Mouse (Mus musculus) midbrain, embryonic 10.5 days (tissue): ENCODE measurements around the gene Nif3l1. TPM values are rescaled to one million over a fixed set of nuclear protein-coding genes. Genes with fewer than 3 reads are reported as not detected.

ENCODE experiments used
- polyA plus RNA-seq: library from polyadenylated mRNA; unstranded; fragments of >200 nt; fragmentation: Nextera tagmentation; extraction: Ambion mirVana; gene quantifications from 2 replicates; pipeline ENCODE4 v1.2.1, GENCODE M21; 2016

Gene Nif3l1
- polyA plus RNA-seq, 1 experiment from 2014 or later = 70.8 TPM

Other genes with a start within 250 kb of the Nif3l1 start
- gene Aox4, start 234.8 kb upstream of the Nif3l1 start, polyA plus RNA-seq = 0.11 TPM in 1 of 2 replicates, not detected in the other
- gene Aox2, start 166.8 kb upstream of the Nif3l1 start, polyA plus RNA-seq = not detected in 2 replicates
- 454 and 464 TPM in 2 replicates for gene Bzw1, start 52.3 kb upstream of the Nif3l1 start, polyA plus RNA-seq
- gene Clk1, start 21.1 kb upstream of the Nif3l1 start, polyA plus RNA-seq = 123 and 145 TPM in 2 replicates
- gene Ppil3, start 335 bp downstream of the Nif3l1 start, polyA plus RNA-seq = 57.4 and 62.5 TPM in 2 replicates
- gene Orc2, start 60.0 kb downstream of the Nif3l1 start, polyA plus RNA-seq = 41.9 and 50.9 TPM in 2 replicates
- 5.2 and 7.7 TPM in 2 replicates for gene Fam126b, start 141.2 kb downstream of the Nif3l1 start, polyA plus RNA-seq
- 144 and 148 TPM in 2 replicates for gene Ndufb3, start 141.2 kb downstream of the Nif3l1 start, polyA plus RNA-seq